Mouse (Mus musculus): Measurements from ENCODE around the gene Bbox1. TPM values are rescaled to one million over a fixed set of nuclear protein-coding genes. Genes with fewer than 3 reads are reported as not detected.

Bbox1 gene
- polyA plus RNA-seq (2017; shearing (Covaris generic)): not detected

DNA sequence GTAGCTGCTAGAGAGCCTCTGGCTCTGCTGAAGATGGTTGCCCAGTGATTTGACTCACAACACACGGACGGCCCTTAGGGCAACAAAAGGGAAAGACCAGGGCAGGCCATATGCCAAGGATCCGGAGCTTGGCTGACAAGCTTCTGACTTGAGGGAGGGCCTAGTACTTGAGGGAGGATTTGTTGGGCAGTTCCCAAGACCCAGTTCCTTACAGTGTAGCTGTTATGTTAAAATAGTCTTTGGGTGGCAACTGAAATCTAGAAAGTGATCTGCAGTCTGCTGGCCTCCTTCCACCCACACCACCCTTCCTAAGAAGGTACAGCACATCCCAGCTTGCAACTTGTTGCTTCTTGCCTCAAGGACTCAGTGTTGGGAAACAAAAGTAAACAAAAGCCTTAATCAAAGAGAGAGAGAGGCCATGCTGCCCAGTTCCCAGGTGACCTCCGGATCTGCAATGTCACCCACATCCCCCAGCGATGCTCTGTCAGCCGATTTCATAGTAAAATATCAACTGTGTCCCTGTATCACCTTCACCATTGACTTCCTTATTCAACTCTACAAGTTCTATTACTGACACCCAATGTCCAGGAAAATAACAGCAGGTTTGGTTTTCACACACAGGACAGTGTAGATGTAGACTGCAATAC, at the start of gene Bbox1:
Bbox1 (minus strand) TSS at position 52 of the 647 bp plus-strand sequence.

DNA sequence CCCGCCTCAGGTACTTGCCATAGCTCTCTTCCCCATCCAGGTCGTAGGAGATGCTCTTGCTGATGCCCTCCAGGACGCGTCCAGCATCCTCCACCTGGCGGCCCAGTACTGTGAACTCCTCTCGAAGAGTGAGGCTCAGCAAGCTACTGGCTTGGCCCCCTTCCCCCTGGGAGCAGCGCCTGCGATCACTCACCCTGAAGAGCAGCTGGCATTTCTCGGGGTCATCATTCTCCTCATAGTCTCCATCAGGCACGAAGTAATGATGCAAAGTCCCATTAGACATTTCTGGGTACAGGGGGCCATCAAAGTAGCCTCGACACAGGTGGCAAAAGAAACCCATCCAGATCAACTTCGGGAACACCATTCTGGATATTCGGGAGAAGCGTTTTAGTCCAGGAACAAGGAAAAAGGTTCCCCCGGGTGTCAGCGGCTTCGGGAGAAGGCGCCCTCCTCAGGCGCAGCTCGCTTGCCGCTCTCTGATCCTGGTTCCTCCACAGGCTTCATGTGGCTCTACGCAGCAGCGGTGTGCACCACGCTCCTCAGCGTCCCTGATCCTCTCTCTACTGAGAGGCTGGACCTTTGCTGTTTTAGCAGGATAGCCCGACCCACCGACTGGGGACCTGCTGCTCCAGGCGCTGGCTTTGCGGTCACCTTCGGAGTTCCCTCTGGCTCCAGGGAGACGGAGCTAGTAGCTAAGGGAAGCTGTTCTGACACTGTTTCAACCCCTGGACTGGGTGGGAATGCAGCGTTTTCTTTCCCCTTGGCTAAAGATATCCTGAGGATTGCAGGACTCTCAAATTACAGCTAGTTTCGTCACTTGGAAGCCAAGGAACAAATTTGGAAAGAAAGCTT, 48.3 kb upstream of the Bbox1 start, which contains the start of gene Fibin:
Fibin (minus strand) TSS at position 752 of the 852 bp plus-strand sequence.

Other genes starting within 250 kb of the Bbox1 start
- gene Fibin, start 48.6 kb upstream of the Bbox1 start, polyA plus RNA-seq (2017; shearing (Covaris generic)): not detected